Mouse (Mus musculus) adrenal gland, adult 8-10 months (tissue): ENCODE results near the gene Leng1. TPM values are rescaled to one million over a fixed set of nuclear protein-coding genes. Genes with fewer than 3 reads are reported as not detected.

Experiments
- DNase-seq: peaks from one replicate; pipeline ENCODE4 v3.0.0; 2022
- total RNA-seq, 4 experiments: library from RNA; stranded (reverse); gene quantifications; 2 replicates each; pipeline ENCODE4 v1.2.4; 2022

Gene Leng1
- total RNA-seq, 4 experiments from 2014 or later, result 9.6 to 14.1 (median 11.2) TPM

DNA sequence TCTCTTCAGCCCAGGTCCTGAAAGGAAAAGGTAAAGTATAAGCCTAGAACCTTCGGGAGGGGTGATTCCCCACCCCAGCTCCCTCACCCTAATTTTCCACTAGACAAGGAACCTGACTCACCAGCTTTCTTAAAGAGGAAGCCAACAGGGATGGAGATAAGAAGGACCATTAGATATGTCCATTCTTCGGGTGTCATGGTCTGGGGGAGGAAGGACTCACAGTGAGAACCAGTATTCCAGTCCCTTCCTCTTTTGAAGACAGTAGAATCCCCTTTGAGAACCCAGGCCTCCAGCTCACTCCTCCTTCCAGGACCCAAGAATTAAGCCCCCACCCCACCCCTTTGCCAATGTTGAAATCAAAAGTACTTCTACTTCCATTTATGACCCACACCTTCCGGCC lies 26.3 kb upstream of the Leng1 start:
- no peak for DNase-seq

- no peak for DNase-seq
Measured at GRCm38 (mm10) chr7:3685400-3686187, 20.0 kb upstream of the Leng1 start.

- no peak for DNase-seq
Measured at GRCm38 (mm10) chr7:3684698-3685097, 19.1 kb upstream of the Leng1 start.

- no peak for DNase-seq
Measured at GRCm38 (mm10) chr7:3683908-3684550, 18.4 kb upstream of the Leng1 start.

DNA sequence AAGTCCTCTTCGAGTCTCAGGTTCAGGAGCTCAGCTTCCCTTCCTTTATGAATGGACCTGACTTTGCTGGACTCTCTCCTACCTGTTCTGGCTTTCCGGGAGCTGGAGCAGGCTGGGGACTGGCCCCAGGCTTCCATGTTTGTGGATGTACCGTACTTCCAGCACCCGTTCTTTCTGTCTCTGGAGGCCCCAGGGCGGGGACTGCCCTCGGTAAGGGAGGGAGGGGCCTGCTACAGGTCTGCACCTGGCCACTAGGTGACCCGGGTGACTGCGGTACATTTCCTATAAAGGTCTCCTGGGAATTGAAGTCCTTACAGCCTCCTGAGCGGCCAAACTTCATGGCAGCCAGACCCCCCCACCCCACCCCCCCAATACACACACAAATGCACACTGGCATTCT lies 11.7 kb upstream of the Leng1 start, which contains the start of gene Tmc4:
Gene Tmc4 (minus strand): TSS at position 212 of the 400 bp plus-strand sequence.
- DNase-seq, result no peak

DNA sequence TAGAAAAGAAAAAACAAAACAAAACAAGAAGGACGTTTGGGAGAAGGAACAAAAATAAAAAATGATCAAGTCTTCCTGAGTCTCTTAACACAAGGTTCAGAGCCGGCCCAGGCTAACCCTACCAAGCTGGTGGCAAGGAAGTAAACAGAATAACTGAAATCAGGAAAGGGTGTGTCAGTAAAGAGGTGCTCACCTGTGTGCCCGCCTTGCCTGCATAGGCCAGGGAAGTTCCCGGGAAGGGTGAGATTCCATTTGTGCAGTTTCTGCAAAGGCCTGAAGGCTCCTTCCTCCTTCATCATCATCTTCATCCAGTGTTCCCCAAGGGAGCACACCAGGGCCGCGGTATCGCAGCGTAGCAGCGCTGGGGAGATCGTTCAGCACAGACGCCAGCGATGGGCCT lies 10.7 kb upstream of the Leng1 start:
- DNase-seq, result no peak

- no peak for DNase-seq
Measured at GRCm38 (mm10) chr7:3675228-3675548, 9.5 kb upstream of the Leng1 start.

DNA sequence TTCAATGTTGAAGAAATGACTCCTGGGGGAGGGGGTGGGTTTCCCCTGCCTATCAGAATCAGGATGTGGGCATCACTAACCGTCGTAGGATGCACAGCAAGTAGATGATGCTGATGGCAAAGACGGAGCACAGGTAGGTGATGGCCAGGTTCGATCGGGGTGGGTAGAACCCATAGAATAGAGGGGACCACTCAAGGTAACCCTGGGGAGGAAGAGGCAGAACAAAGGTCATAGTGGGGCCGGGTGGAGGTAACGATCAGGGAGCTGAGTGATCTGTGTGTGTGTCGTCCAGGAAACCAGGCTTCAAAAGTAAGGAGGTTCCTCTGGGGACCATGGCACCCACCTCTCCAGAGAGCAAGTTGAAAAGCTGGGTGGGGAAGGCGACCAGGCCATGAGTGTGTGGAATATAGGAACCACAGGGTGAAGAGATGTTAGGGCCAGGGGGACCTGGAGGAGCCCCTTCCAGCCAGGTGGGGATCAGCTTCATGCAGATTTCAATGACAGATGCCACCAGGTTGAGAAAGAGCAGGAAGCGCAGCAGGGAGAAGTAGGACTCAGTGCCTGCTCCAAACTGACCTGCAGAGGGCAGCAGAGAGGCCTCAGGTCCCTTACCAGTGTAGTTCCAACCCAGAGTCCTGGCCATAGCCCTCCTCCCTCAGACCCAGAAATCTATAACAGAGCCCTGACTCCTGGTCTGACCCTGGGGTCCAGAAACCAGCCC lies 9.0 kb upstream of the Leng1 start:
- DNase-seq, result peak; percentile 50

DNA sequence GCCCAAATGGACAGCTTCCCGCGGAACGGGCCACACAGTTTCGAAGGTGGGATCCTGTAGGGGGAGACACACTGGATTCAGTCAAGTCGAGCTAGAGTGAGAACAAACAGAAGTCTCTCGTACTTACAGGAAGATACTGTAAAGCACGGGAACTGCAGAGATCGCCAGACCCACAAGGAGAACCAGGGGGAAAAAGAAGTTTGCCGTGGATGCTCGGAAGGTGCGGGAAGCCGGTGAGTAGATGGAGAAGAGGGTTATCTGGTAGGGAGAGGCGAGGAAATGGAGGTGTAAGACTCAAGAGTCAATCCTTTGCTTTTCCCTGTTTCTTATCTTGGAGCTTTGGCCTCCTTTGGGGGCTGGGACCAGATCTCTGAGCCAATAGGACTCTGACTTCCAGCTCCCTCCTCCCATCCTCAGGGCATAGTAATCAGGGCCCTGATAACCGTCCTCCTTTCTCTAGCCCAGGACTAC lies 1.3 kb upstream of the Leng1 start:
- DNase-seq, result no peak

GRCm38 (mm10) chr7:3664524-3665214 lies 971 bp downstream of the Leng1 start:
- DNase-seq, result peak; percentile 35

DNA sequence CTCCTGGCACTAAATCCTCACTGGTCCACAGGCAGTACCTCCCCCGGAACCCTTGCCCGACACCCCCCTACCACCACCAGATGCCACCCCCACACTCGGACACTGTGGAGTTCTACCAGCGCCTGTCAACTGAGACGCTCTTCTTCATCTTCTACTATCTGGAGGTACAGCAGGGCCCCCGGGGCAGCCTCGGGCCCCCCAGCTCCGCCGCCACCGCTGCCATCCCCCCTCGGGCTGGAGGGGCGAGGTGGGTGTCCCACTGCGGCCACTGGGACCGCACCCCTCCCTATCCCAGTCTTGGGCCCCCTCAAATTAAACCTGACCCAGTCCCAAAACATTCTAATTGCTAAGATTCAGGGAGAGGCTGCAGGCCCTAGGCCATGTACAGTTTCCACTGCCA lies 7.1 kb downstream of the Leng1 start:
- no peak for DNase-seq

DNA sequence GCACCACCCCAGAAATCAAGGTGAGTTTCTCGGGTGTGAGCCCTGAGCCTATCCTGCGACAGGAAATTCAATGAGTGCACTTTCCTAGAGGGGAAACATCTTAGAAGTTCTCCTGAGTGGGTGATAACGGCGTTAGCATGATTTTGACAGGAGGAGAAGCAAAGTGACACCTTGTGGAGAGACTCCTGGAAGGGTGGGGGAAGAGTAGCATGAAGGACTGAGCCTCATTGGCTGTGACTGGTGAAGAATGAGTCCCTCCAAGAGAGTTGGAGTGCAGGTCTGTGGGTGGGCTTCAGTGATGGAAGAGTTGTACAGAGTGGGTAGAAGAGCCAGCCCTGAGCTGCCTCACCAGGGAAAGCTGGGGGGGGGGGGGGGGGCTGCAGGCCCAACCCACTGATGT lies 8.7 kb downstream of the Leng1 start:
- DNase-seq, result no peak

GRCm38 (mm10) chr7:3646641-3647040 lies 19.0 kb downstream of the Leng1 start:
- no peak for DNase-seq

DNA sequence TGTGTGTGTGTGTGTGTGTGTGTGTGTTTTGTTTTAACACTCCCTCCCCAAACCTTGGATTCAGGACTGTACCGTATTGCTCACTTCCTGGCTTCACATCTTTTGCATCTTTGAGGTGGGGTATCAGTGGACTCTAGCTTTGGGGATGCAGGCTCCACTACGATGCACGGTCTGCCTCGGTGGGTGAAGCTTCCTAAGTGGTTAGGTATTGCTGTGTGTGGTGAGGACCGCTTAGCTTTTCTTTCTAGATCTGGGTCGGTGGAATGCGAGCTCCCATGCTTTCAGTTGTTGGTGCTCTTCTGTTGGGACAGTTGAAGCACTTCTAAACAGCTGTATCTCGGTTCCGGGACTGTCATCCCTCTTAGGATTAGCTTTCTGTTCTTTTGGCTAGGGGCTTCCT lies 19.5 kb downstream of the Leng1 start:
- DNase-seq, result no peak

DNA sequence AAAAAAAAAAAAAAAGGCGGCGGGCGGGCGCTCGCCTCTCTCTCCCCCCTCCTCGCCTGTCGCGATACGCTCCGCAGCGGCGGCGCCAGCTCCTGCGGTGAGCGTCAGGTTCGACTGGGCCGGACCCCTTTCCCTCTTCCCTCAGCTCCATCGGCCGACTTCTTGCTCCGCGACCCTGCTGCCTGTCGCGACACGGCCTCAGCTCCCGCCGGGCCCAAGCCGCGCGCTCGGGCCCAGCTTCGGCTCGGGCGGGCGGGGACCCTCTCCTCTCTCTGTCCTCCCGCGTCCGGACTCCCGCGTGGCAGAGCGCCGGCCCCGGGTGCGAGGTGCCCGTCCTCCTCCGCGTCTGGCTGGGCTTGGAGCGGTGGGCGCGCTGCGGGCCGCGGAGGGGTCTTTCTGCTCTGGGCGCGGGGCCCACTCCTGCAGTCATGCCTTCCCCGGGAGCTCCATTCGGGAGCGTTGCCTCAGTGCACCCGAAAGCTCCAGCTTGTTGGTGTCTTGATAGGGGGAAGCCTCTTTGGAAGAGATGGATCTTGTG lies 20.1 kb downstream of the Leng1 start:
- no peak for DNase-seq

DNA sequence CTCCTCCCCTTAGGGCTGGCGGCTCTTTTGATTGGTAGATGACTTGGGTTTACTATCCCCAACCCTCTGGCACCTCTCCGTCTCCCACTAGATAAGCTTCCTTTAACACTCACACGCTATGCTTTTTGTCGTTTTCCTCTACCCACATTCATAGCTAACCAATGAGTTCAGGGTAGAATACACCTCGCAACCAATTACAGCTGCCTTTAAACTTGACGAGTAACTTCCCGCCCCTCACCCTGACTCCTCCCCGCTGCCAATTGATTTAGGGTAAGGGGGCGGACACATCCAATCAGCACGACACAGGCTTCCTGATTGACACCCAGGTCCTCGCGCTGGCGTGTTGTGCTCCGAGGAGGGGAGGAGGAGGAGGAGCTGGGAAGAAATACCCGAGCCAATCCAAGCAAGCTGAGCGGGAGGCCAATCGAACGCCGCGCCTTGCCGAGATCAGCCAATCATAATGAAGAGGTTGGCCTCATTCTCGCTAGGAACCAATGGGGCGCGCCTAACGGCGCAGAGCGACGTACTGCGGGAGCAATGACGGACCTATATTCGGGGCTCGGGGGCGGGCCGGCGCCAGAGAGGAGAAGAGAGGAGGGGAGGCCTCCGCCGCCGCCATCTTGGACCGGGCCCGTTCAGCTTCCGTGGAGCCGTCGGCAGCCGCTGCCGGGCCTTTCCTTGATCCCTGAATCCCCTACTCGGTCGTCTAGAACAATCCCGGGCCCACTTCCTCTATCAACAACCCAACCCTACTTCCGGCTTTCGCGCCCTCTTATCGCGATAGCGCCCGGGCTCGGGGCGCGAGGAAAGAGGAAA lies 20.8 kb downstream of the Leng1 start, which contains the start of gene Cnot3:
Gene Cnot3 (plus strand): TSS at position 597 of the 816 bp plus-strand sequence.
- DNase-seq, result peak; percentile 100

GRCm38 (mm10) chr7:3644348-3644671 lies 21.3 kb downstream of the Leng1 start:
- no peak for DNase-seq

DNA sequence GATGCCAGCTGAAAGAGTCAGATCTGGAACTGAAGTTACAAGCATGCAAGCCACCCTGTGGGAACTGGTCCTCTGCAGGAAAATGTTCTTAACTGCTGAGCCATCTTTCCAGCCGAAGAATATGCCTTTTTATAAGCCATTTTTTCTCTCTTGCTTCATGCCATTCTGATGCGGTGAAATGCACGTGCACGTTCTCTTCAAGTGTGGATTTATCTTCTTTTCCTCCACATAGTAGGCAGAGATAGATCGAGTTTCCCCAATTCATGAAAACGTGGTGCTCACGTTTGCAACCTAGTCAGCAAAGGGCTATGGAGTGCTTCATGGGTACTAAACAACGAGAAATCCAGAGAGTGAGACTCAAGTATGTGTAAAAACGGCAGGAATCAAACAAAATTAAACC lies 21.8 kb downstream of the Leng1 start:
- no peak for DNase-seq

DNA sequence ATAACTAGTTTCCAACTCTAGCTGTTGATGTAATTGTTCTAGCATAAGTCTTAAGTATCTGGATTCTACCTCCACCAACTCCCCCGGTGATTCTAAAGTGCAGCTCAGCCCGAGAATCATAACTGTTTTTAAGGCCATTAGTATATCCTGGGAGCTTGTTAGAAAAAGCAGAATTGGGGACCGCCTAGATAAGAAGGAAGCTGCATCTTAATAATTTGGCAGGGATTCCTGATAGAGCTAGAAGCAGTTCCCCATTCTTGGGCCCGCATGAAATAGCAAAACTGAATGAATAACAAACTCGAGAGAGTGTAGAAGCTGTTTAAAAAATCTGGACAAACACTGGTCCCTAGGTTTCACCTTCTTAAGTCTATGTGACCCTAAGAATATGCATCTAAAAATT lies 22.2 kb downstream of the Leng1 start:
- no peak for DNase-seq

- DNase-seq, result no peak
Measured at GRCm38 (mm10) chr7:3630478-3630815, 35.2 kb downstream of the Leng1 start.

DNA sequence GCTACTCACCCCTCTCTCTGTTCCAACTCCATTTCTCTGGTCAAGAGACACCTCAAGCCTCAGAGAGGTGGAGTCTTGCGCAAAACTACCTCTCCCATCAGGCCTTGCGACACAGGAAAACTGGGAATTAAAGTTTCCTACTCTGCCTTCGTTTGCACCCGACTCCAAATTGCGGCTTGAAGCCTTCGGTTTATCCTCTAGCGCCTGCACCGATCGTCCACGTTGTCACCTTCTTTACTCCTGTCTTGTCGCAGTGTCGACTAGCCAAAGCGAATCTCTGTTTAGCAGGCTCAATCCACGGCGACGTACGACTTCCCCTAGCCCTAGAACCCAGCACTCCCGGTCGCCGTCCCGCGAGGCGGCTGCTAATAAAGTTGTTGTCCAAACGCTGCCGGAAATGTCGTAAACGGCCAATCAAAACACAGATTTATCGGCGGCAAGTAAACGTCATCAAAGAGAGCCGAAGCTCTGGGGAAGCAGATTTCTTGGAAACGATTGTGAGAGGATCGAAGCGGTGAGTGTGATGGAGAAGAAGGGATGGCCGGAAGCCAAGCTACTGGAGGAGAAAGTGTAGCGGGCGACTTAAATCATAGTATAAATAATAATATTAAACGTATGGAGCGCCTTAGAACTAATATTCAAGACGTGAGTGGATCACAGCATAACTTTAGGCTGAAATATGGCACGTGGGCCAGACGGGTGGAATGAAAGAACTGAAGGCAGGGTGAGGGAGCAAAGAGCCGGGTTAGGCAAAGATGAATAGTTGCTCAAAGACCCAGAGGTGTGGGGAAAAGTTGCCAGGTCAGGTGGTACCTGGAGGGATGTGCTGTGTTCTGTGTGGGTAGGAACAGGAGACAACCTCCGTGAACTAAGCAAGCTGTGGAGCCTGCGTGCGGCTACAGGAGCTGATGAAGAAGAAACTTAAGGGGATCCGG lies 35.8 kb downstream of the Leng1 start, which contains the start of the genes Tfpt and Prpf31:
Gene Tfpt (minus strand): TSS at position 387 of the 935 bp plus-strand sequence.
Gene Prpf31 (plus strand): TSS at position 443 of the 935 bp plus-strand sequence.
- DNase-seq, result peak; percentile 92
